ENCODE assay signal across 19 mouse cellular contexts in genomic region chr4:62807926-62808552, GRCm38 (mm10).
DNase-seq lines count a peak whose midpoint lies in the region; ATAC-seq and TF ChIP-seq lines count a peak whose summit lies in the region.
"Had no signal": no experiment of that assay in that cellular context is flagged by ENCODE, and none has a peak within 500 bp of the region (broad histone marks: within the 10 kb centered on the region; RNA-seq: fewer than 3 reads in every experiment).

No protein-coding gene starts in this region.

- TF ChIP-seq CTCF in hindbrain, postnatal 0 days (IDR thresholded peaks at IDR 0.05; ENCODE audit: low read depth): peak; percentile 27; the same call in 1 of the 2 replicates
- peak; percentile 18; the same call in 1 of the 2 replicates for TF ChIP-seq CTCF in small intestine, adult 2 months (IDR thresholded peaks at IDR 0.05; ENCODE audit: extremely low read depth, insufficient read length, insufficient replicate concordance, low read depth, low read length)

- no peak overlapping the region for H3K9ac ChIP-seq in hindbrain, postnatal 0 days (replicated peaks; ENCODE audit: low read length)
- no peak overlapping the region for H3K9ac ChIP-seq in hindbrain, embryonic 14.5 days
- H3K9ac ChIP-seq in midbrain, embryonic 11.5 days (ENCODE audit: low read length): no peak overlapping the region
- H3K9ac ChIP-seq: heart, embryonic 12.5 days; liver, embryonic 13.5 days; midbrain, embryonic 12.5 days had no signal

- no peaks in the 10 kb centered on the region for H3K36me3 ChIP-seq in hindbrain, postnatal 0 days (ENCODE audit: insufficient read depth, low read length)
- H3K36me3 ChIP-seq in hindbrain, embryonic 14.5 days (replicated peaks; ENCODE audit: control insufficient read depth, insufficient read depth): no peaks in the 10 kb centered on the region
- no peaks in the 10 kb centered on the region for H3K36me3 ChIP-seq in midbrain, embryonic 11.5 days (ENCODE audit: control insufficient read depth, insufficient read depth, low read length)
- H3K36me3 ChIP-seq in midbrain, embryonic 10.5 days: no peaks in the 10 kb centered on the region
- H3K36me3 ChIP-seq in small intestine, adult 2 months (ENCODE audit: control insufficient read depth, insufficient read depth, low read length): no peaks in the 10 kb centered on the region
- H3K36me3 ChIP-seq: embryonic facial prominence, embryonic 10.5 days; heart, embryonic 12.5 days; liver, embryonic 13.5 days; midbrain, embryonic 12.5 days had no signal

- no peak overlapping the region for H3K4me3 ChIP-seq in hindbrain, postnatal 0 days (ENCODE audit: low read length)
- no peak overlapping the region for H3K4me3 ChIP-seq in hindbrain, embryonic 14.5 days (replicated peaks; ENCODE audit: low read length)
- no peak overlapping the region for H3K4me3 ChIP-seq in midbrain, embryonic 11.5 days (ENCODE audit: low read depth, low read length)
- H3K4me3 ChIP-seq in midbrain, embryonic 10.5 days: no peak overlapping the region
- no peak overlapping the region for H3K4me3 ChIP-seq in small intestine, adult 2 months (ENCODE audit: low read depth, low read length)
- H3K4me3 ChIP-seq: embryonic facial prominence, embryonic 10.5 days; erythroblast, embryonic 14.5 days; heart, embryonic 12.5 days; liver, embryonic 13.5 days; midbrain, embryonic 12.5 days had no signal

- no peaks in the 10 kb centered on the region for H3K4me1 ChIP-seq in hindbrain, postnatal 0 days (ENCODE audit: insufficient read depth, low read length)
- H3K4me1 ChIP-seq in hindbrain, embryonic 14.5 days (replicated peaks; ENCODE audit: control insufficient read depth, insufficient read depth, low read length): no peaks in the 10 kb centered on the region
- H3K4me1 ChIP-seq in midbrain, embryonic 11.5 days (ENCODE audit: control insufficient read depth, insufficient read depth, low read length): no peaks in the 10 kb centered on the region
- H3K4me1 ChIP-seq in midbrain, embryonic 10.5 days: no peaks in the 10 kb centered on the region
- no peaks in the 10 kb centered on the region for H3K4me1 ChIP-seq in small intestine, adult 2 months (ENCODE audit: control insufficient read depth, insufficient read depth, insufficient read length, low read length)
- H3K4me1 ChIP-seq: midbrain, embryonic 12.5 days had no signal

- no peak overlapping the region for H3K4me2 ChIP-seq in hindbrain, postnatal 0 days (ENCODE audit: low read depth, low read length)
- H3K4me2 ChIP-seq in hindbrain, embryonic 14.5 days (replicated peaks): no peak overlapping the region
- H3K4me2 ChIP-seq in midbrain, embryonic 11.5 days: no peak overlapping the region
- H3K4me2 ChIP-seq: heart, embryonic 12.5 days; liver, embryonic 13.5 days; midbrain, embryonic 12.5 days had no signal

- no peak for ATAC-seq in hindbrain, postnatal 0 days
- no peak for ATAC-seq in hindbrain, embryonic 14.5 days (ENCODE audit: low FRiP score)
- ATAC-seq in midbrain, embryonic 11.5 days (ENCODE audit: low FRiP score): no peak
- ATAC-seq in inflammation-experienced regulatory T-cells, adult 6 months: no peak
- ATAC-seq: intestine, embryonic 16.5 days had no signal

- H3K27ac ChIP-seq in hindbrain, postnatal 0 days: no peak overlapping the region
- no peak overlapping the region for H3K27ac ChIP-seq in hindbrain, embryonic 14.5 days
- no peak overlapping the region for H3K27ac ChIP-seq in midbrain, embryonic 11.5 days (ENCODE audit: low read depth, low read length)
- H3K27ac ChIP-seq in midbrain, embryonic 10.5 days (replicated peaks): no peak overlapping the region
- no peak overlapping the region for H3K27ac ChIP-seq in small intestine, adult 2 months (ENCODE audit: insufficient read depth, low read depth, low read length)
- H3K27ac ChIP-seq: embryonic facial prominence, embryonic 10.5 days; liver, embryonic 13.5 days; midbrain, embryonic 12.5 days had no signal

- 62% methylated on average over 12 of the region's 12 CpGs for WGBS in hindbrain, postnatal 0 days
- 67% methylated on average over 12 of the region's 12 CpGs for WGBS in hindbrain, embryonic 14.5 days
- 64% methylated on average over 12 of the region's 12 CpGs for WGBS in midbrain, embryonic 11.5 days
- WGBS in midbrain, embryonic 10.5 days: 69% methylated on average over 12 of the region's 12 CpGs
- 66% methylated on average over 12 of the region's 12 CpGs for WGBS in small intestine, adult 2 months

- H3K9me3 ChIP-seq in hindbrain, postnatal 0 days (ENCODE audit: low read length): no peaks in the 10 kb centered on the region
- H3K9me3 ChIP-seq in hindbrain, embryonic 14.5 days (ENCODE audit: control insufficient read depth, low read length): no peaks in the 10 kb centered on the region
- no peaks in the 10 kb centered on the region for H3K9me3 ChIP-seq in midbrain, embryonic 11.5 days (ENCODE audit: control insufficient read depth, low read length)
- H3K9me3 ChIP-seq in midbrain, embryonic 10.5 days (replicated peaks): no peaks in the 10 kb centered on the region
- H3K9me3 ChIP-seq: embryonic facial prominence, embryonic 10.5 days; heart, embryonic 12.5 days; liver, embryonic 13.5 days; midbrain, embryonic 12.5 days had no signal

- no peaks in the 10 kb centered on the region for H3K27me3 ChIP-seq in hindbrain, postnatal 0 days (ENCODE audit: insufficient read depth, low read length)
- H3K27me3 ChIP-seq in hindbrain, embryonic 14.5 days (ENCODE audit: control insufficient read depth, insufficient read depth, low read length): no peaks in the 10 kb centered on the region
- no peaks in the 10 kb centered on the region for H3K27me3 ChIP-seq in midbrain, embryonic 11.5 days (ENCODE audit: control insufficient read depth, insufficient read depth, low read length)
- H3K27me3 ChIP-seq in midbrain, embryonic 10.5 days (ENCODE audit: low read depth, poor library complexity, severe bottlenecking): no peaks in the 10 kb centered on the region
- no peaks in the 10 kb centered on the region for H3K27me3 ChIP-seq in small intestine, adult 2 months (ENCODE audit: control insufficient read depth, insufficient read depth, low read length)
- H3K27me3 ChIP-seq: heart, embryonic 12.5 days; liver, embryonic 13.5 days; midbrain, embryonic 12.5 days had no signal

- no peak for TF ChIP-seq POLR2A in small intestine, adult 2 months (IDR thresholded peaks at IDR 0.05; ENCODE audit: low read depth, low read length)

- no peak for DNase-seq in hindbrain, postnatal 0 days (ENCODE audit: low spot score)
- no peak for DNase-seq in hindbrain, embryonic 14.5 days (ENCODE audit: low spot score)
- peak; percentile 6 for DNase-seq in midbrain, embryonic 11.5 days (ENCODE audit: low spot score, missing footprints)
- no peak for DNase-seq in midbrain, embryonic 10.5 days (ENCODE audit: low spot score)
- DNase-seq in ES-CJ7 (ENCODE audit: low read depth, low spot score): peak; percentile 47
- DNase-seq: cerebellum, adult 11 months; cerebellum, postnatal 36 days; gastrocnemius, postnatal 14 days; kidney, postnatal 14 days; liver, embryonic 13.5 days; lung, postnatal 14 days; right cerebral cortex, postnatal 14 days had no signal

Comparison
In these comparisons a context has a peak if more than half of its experiments do, and no peak if none do; other contexts are left out.
1. DNase-seq: peak in midbrain, embryonic 11.5 days (single experiment) and ES-CJ7 (single experiment); none in hindbrain, postnatal 0 days (single experiment), hindbrain, embryonic 14.5 days (single experiment) and midbrain, embryonic 10.5 days (single experiment).